ENCODE assay signal across 8 mouse cellular contexts in genomic region chr10:78279210-78279609, GRCm38 (mm10). TPM values are rescaled to one million over a fixed set of nuclear protein-coding genes. Genes with fewer than 3 reads are reported as not detected.
DNase-seq lines count a peak whose midpoint lies in the region; ATAC-seq and TF ChIP-seq lines count a peak whose summit lies in the region.

No protein-coding gene starts in this region.

- H3K4me3 ChIP-seq in lung, adult 2 months (replicated peaks; ENCODE audit: extremely low read depth, low read depth, low read length), result no peak overlapping the region

- peak; percentile 64 for DNase-seq in B cell, adult 2 months
- peak; percentile 83 for DNase-seq in MN1 (ENCODE audit: low spot score)
- peak; percentile 86 for DNase-seq in embryo, embryonic 10 days (ENCODE audit: low spot score)
- peak; percentile 49 to 67 for DNase-seq in heart, postnatal 14 days
- DNase-seq in kidney, postnatal 36 days, result peak; percentile 63 to 66
- peak; percentile 51 for DNase-seq in lung, adult 2 months
- no peak for DNase-seq in urinary bladder, postnatal 10 days (ENCODE audit: low spot score)

- ATAC-seq in neutrophil, adult 5-6 weeks (ENCODE audit: extremely low read depth, insufficient number of reproducible peaks, low FRiP score, poor library complexity, severe bottlenecking), result peak; percentile 51; the same call in 1 of the 2 replicates

- no peaks in the 10 kb centered on the region for H3K4me1 ChIP-seq in lung, adult 2 months (ENCODE audit: control insufficient read depth, insufficient read depth, low read length)

- TF ChIP-seq POLR2A in lung, adult 2 months (IDR thresholded peaks at IDR 0.05; ENCODE audit: borderline replicate concordance, extremely low read depth, low read depth, low read length), result no peak

- intact Hi-C loops in heart, postnatal 14 days (cut with DNase I), result loop anchor here (1.0 to 2.0 kb wide), 3 partner anchors 40 to 117 kb away; no protein-coding TSS in a partner anchor

- 53% methylated on average over 8 of the region's 8 CpGs for WGBS in lung, adult 2 months

- peak; percentile 93 for TF ChIP-seq CTCF in lung, adult 2 months (IDR thresholded peaks at IDR 0.05; ENCODE audit: insufficient read depth, low read length)

RNA-seq across cellular contexts. Expression of gene Trappc10, which starts 34.8 kb away (rescaled TPM):
- total RNA-seq in heart, postnatal 14 days (2021), result 10 to 100 TPM; 42.0 to 42.8 TPM
- polyA plus RNA-seq in lung, adult 2 months (2012; rRNA removed), result 45.4 and 50.0 TPM in 2 replicates
- total RNA-seq in neutrophil, adult 5-6 weeks (2017), result 36.2 and 38.4 TPM in 2 replicates
